Mouse (Mus musculus) intestine, postnatal 0 days (tissue): ENCODE results near the gene Swi5. TPM values are rescaled to one million over a fixed set of nuclear protein-coding genes. Genes with fewer than 3 reads are reported as not detected.

Experiments used
- ATAC-seq: fragments of 200-750 bp; cut with Nextera tagmentation; 2 replicates; pipeline ENCODE4 v1.8.0; 2017; ENCODE audit warnings: mild to moderate bottlenecking, moderate TSS enrichment, moderate library complexity
- H3K27ac ChIP-seq: fragments of 300-500 bp; sonication (generic); 2 replicates; pipeline ENCODE4 v1.5.1; 2014; ENCODE audit warnings: mild to moderate bottlenecking, low read depth, low read length, moderate library complexity
- H3K27me3 ChIP-seq: fragments of 300-500 bp; sonication (generic); replicated peaks from 2 replicates; pipeline ENCODE4 v1.6.1; 2014; ENCODE audit warnings: low read length, mixed read lengths; ENCODE audit not compliant: control insufficient read depth, insufficient read depth
- H3K36me3 ChIP-seq: fragments of 300-500 bp; sonication (generic); 2 replicates; pipeline ENCODE4 v1.6.1; 2014; ENCODE audit warnings: mild to moderate bottlenecking, moderate library complexity; ENCODE audit not compliant: control insufficient read depth, insufficient read depth
- H3K4me1 ChIP-seq: fragments of 300-500 bp; sonication (generic); replicated peaks from 2 replicates; pipeline ENCODE4 v1.6.1; 2014; ENCODE audit warnings: antibody characterized with exemption, low read length, mixed read lengths; ENCODE audit not compliant: control insufficient read depth, insufficient read depth
- H3K4me2 ChIP-seq: fragments of 300-500 bp; sonication (generic); replicated peaks from 2 replicates; pipeline ENCODE4 v1.6.1; 2014; ENCODE audit warnings: low read depth, mild to moderate bottlenecking, moderate library complexity
- H3K4me3 ChIP-seq: fragments of 300-500 bp; sonication (generic); 2 replicates; pipeline ENCODE4 v1.5.1; 2014; ENCODE audit warnings: low read depth, low read length
- H3K9ac ChIP-seq: fragments of 300-500 bp; sonication (generic); 2 replicates; pipeline ENCODE4 v1.6.1; 2014; ENCODE audit warnings: mild to moderate bottlenecking, low read depth, low read length
- H3K9me3 ChIP-seq: fragments of 300-500 bp; sonication (generic); 2 replicates; pipeline ENCODE4 v1.6.1; 2016; ENCODE audit warnings: mixed run types; ENCODE audit not compliant: control insufficient read depth
- CTCF ChIP-seq: sonication (generic); IDR thresholded peaks from 2 replicates; pipeline ENCODE4 v1.5.1; 2016; ENCODE audit warnings: low read depth, mild to moderate bottlenecking, control low read depth, antibody characterized with exemption, moderate library complexity
- WGBS: fragments of 180-500 bp; shearing (Covaris S2); extraction: QIAGEN DNeasy Blood & Tissue Kit; methylation state at CpG from one replicate; pipeline ENCODE4 v1.1.7; 2014; 5-methylcytosine and 5-hydroxymethylcytosine counted together
- polyA plus RNA-seq: library from polyadenylated mRNA; unstranded; fragments of >200 nt; fragmentation: Nextera tagmentation; extraction: Ambion mirVana; gene quantifications from 2 replicates; pipeline ENCODE4 v1.2.1, GENCODE M21; 2015

Swi5 gene
- polyA plus RNA-seq, 1 experiment from 2014 or later: 271 TPM

DNA sequence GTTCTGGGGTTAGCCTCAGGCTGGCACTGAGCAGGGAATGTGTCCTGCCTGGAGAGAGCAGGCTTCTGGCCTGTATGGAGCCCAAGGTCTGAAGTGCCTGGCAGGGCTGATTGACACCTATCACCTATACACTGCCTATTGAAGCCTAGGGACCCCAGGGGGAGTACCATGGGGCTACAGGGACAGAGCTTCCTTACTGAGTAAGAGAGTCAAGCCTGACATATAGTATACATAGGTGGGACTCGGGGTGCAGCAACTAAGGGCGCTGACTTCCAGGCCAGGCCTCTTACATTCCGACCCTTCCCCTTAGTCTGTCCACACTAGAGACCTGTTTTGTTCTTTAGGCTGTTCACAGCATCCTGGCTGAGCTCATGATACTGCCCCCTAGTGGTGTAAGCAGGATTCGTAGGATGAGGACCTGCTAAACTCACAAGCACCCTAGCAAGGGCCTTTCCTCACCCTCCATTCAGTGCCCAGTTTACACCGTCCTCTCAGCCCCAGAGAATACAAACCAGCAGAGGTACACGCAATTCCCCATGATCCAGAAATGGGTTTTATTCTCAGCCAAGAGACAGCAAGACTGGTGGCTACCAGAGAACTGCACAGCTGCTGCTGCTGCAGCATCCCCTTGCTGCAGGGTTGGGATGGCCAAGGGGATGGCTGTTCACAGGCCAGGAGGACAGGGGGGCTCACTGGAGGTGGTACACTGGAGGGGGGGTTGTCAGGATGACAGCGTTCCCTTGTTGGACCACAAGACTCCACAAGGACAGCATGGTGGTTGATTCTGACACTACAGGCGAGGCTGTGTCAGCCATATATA lies 20.3 kb upstream of the Swi5 start:
- no peak for ATAC-seq
- Histone ChIP-seq H3K27ac (no peak overlapping the region), H3K4me1 (0 out of 2 replicates have a peak, but pooled peaks cover 4% of the 10 kb centered on the region), H3K9me3 (no peaks in the 10 kb centered on the region), H3K4me2 (no peak overlapping the region), H3K9ac (no peak overlapping the region), H3K4me3 (no peak overlapping the region), H3K27me3 (no peaks in the 10 kb centered on the region), H3K36me3 (peaks cover 74% of the 10 kb centered on the region)
- 52% methylated on average over 8 of the region's 8 CpGs for WGBS
- peak; percentile 90 for TF ChIP-seq CTCF

DNA sequence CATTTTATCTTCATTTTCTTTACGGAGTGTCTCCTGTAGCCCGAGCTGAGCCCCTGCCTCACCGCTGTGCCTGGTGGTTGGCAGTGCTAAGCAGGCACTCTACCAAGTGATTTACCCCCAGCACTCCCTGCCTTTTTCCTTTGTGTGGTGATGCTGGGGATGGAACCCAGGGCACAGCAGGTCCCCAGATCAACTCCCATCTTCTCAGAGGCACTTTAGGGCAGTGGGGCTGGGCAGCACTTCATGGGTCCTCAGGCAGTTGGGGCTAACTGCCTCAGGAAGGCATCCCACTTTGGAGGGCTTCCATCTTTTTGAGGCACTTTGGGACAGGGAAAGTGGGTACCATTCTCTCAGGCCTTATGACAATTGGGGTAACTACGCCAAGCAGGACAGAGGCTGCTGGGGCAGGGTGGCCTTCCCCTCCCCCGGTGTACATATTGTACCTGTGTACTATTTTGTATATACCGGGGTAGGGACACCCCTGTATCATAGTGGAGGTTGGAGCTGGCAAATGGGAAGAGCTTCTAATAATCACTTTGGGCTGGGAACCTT lies 19.4 kb upstream of the Swi5 start:
- Histone ChIP-seq H3K27ac (no peak overlapping the region), H3K4me2 (no peak overlapping the region), H3K9me3 (no peaks in the 10 kb centered on the region), H3K27me3 (no peaks in the 10 kb centered on the region), H3K4me3 (no peak overlapping the region), H3K9ac (no peak overlapping the region), H3K4me1 (0 out of 2 replicates have a peak, but pooled peaks cover 4% of the 10 kb centered on the region), H3K36me3 (peaks cover 82% of the 10 kb centered on the region)
- WGBS: 91% methylated on average over 6 of the region's 6 CpGs
- no peak for TF ChIP-seq CTCF
- no peak for ATAC-seq

DNA sequence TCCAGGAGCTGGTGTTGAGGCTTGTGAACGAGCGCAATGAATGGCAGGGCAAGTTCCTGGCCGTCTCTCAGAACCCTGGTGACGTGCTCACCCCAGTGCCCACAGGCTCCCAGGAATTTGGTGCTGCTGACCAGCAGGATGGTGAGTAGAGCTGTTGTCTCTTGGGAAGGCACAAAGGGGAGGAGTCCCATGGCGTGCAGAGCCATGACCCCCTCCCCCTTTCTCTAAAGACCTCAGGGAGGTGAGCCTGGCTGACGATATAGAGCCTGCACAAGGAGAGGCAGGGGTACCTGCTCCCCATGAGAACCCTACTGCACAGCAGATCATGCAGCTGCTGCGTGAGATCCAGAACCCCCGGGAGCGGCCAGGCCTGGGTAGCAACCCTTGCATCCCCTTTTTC lies 18.3 kb upstream of the Swi5 start:
- WGBS: 84% methylated on average over 9 of the region's 9 CpGs
- no peak for ATAC-seq

DNA sequence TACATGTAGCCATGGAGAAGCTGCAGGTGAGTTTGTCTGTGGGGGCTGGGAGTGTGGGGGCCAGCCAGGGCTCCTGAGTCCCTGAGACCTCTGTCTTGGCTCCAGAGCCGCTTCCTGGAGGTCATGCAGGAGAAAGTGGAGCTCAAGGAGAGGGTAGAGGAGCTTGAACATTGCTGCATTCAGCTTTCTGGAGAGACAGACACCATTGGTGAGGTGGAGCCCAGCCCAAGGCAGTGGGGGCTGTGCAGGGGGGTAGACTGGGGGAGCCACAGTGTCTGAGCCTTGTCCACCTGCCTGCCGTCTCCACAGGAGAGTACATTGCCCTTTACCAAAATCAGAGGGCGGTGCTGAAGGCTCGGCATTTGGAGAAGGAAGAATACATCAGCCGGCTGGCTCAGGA lies 17.8 kb upstream of the Swi5 start:
- Histone ChIP-seq H3K4me3 (no peak overlapping the region), H3K9me3 (no peaks in the 10 kb centered on the region), H3K27me3 (no peaks in the 10 kb centered on the region), H3K4me1 (no peaks in the 10 kb centered on the region), H3K9ac (no peak overlapping the region), H3K36me3 (peaks cover 93% of the 10 kb centered on the region), H3K4me2 (no peak overlapping the region), H3K27ac (no peak overlapping the region)
- ATAC-seq: no peak
- 90% methylated on average over 5 of the region's 5 CpGs for WGBS
- TF ChIP-seq CTCF: no peak

More for the DNA sequence above, 18.3 kb upstream of the Swi5 start:
- Histone ChIP-seq H3K4me1 (no peaks in the 10 kb centered on the region), H3K36me3 (peaks cover 93% of the 10 kb centered on the region), H3K27ac (0 out of 2 replicates have a peak overlapping the region, but pooled peaks have one; percentile 7), H3K27me3 (no peaks in the 10 kb centered on the region), H3K4me3 (no peak overlapping the region), H3K9ac (no peak overlapping the region), H3K9me3 (no peaks in the 10 kb centered on the region), H3K4me2 (no peak overlapping the region)
- no peak for TF ChIP-seq CTCF

DNA sequence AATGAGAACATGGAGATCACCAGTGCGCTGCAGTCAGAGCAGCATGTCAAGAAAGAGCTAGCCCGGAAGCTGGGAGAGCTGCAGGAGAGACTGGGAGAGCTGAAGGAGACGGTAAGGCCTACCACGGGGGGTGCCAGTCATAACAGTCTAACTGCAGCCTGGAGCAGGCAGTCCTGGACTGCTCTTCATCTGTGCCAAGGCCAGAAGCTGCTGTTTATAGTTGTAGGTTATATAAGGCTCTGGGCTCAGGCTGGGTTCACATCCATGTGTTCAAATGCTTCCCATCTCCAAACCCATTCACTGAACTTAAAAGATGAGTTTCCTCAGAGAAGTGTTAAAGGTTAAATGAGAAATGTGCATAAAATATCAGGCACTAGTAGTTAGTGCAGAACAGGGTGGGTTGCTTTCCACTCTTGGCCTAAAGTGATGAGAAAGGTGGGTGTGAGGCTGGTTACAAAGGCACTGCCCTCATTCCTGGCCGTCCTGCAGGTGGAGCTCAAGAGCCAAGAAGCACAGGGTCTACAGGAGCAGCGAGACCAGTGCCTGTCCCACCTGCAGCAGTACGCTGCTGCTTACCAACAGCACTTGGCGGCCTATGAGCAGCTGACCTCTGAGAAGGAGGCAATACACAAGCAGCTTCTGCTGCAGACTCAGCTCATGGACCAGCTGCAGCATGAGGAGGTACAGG lies 16.4 kb upstream of the Swi5 start:
- Histone ChIP-seq H3K4me1 (no peaks in the 10 kb centered on the region), H3K36me3 (peaks cover 87% of the 10 kb centered on the region), H3K27me3 (no peaks in the 10 kb centered on the region), H3K27ac (no peak overlapping the region), H3K9me3 (no peaks in the 10 kb centered on the region), H3K4me2 (no peak overlapping the region), H3K4me3 (no peak overlapping the region), H3K9ac (no peak overlapping the region)
- TF ChIP-seq CTCF: peak; percentile 87
- peak; percentile 18; the same call in 1 of the 2 replicates for ATAC-seq
- WGBS: 55% methylated on average over 8 of the region's 8 CpGs

DNA sequence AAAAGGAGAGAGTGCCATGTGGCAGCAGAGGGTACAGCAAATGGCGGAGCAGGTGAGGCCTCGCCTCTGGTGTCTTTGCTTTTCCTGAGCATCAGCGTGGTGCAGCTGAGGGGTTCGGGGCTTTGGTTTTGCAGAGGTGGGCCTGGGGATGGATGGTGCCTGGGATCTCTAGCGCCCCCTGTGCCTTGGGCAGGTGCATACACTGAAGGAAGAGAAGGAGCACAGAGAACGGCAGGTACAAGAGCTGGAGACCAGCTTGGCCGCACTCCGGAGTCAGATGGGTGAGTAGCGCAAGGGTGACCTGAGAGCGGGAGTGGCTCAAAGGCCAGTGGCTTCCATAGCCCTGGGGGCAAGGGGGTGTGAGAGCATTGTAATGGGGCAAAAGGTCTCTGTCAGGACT lies 15.1 kb upstream of the Swi5 start:
- Histone ChIP-seq H3K9me3 (no peaks in the 10 kb centered on the region), H3K27ac (no peak overlapping the region), H3K36me3 (peaks cover 88% of the 10 kb centered on the region), H3K4me2 (no peak overlapping the region), H3K4me3 (no peak overlapping the region), H3K27me3 (no peaks in the 10 kb centered on the region), H3K4me1 (no peaks in the 10 kb centered on the region), H3K9ac (no peak overlapping the region)
- no peak for ATAC-seq
- 94% methylated on average over 9 of the region's 10 CpGs for WGBS
- TF ChIP-seq CTCF: peak; percentile 55
